Mouse (Mus musculus): ENCODE measurements around the gene Kank2.
"Not testable (repeated sequence)": the region's sequence is repeated elsewhere in the genome, so short reads cannot be mapped to it uniquely, and the experiment has no call there.

Gene Kank2

GRCm38 (mm10) chr9:21801121-21801520 is 2.6 kb upstream of the Kank2 start:
- no peaks in the 10 kb centered on the region for H3K27me3 ChIP-seq (ENCODE audit: control insufficient read depth, insufficient read depth, low read length, poor library complexity, severe bottlenecking)
- no peak for DNase-seq (ENCODE audit: low read depth, low spot score)
- H3K36me3 ChIP-seq (ENCODE audit: control insufficient read depth, insufficient read depth, low read length, poor library complexity, severe bottlenecking) = no peaks in the 10 kb centered on the region

GRCm38 (mm10) chr9:21799010-21799350 is 436 bp upstream of the Kank2 start:
- DNase-seq (ENCODE audit: low read depth, low spot score) = no peak
- Histone ChIP-seq H3K27me3 (ENCODE audit: control insufficient read depth, insufficient read depth, low read length, poor library complexity, severe bottlenecking) (no peaks in the 10 kb centered on the region), H3K36me3 (ENCODE audit: control insufficient read depth, insufficient read depth, low read length, poor library complexity, severe bottlenecking) (no peaks in the 10 kb centered on the region)

- H3K36me3 ChIP-seq (ENCODE audit: control insufficient read depth, insufficient read depth, low read length, poor library complexity, severe bottlenecking) = no peaks in the 10 kb centered on the region
- no peaks in the 10 kb centered on the region for H3K27me3 ChIP-seq (ENCODE audit: control insufficient read depth, insufficient read depth, low read length, poor library complexity, severe bottlenecking)
- DNase-seq (ENCODE audit: low read depth, low spot score) = peak; percentile 14
These were observed 611 bp downstream of the Kank2 start for GRCm38 (mm10) chr9:21797921-21798344.

- Histone ChIP-seq H3K36me3 (ENCODE audit: control insufficient read depth, insufficient read depth, low read length, poor library complexity, severe bottlenecking) (no peaks in the 10 kb centered on the region), H3K27me3 (ENCODE audit: control insufficient read depth, insufficient read depth, low read length, poor library complexity, severe bottlenecking) (no peaks in the 10 kb centered on the region)
- DNase-seq (ENCODE audit: low read depth, low spot score) = no peak
These were observed 1.6 kb downstream of the Kank2 start for GRCm38 (mm10) chr9:21796919-21797318.

GRCm38 (mm10) chr9:21796259-21796658 is 2.3 kb downstream of the Kank2 start:
- no peaks in the 10 kb centered on the region for H3K36me3 ChIP-seq (ENCODE audit: control insufficient read depth, insufficient read depth, low read length, poor library complexity, severe bottlenecking)
- no peaks in the 10 kb centered on the region for H3K27me3 ChIP-seq (ENCODE audit: control insufficient read depth, insufficient read depth, low read length, poor library complexity, severe bottlenecking)
- DNase-seq (ENCODE audit: low read depth, low spot score) = no peak

GRCm38 (mm10) chr9:21795579-21795978 is 3.0 kb downstream of the Kank2 start:
- H3K27me3 ChIP-seq (ENCODE audit: control insufficient read depth, insufficient read depth, low read length, poor library complexity, severe bottlenecking) = no peaks in the 10 kb centered on the region
- no peak for DNase-seq (ENCODE audit: low read depth, low spot score)
- no peaks in the 10 kb centered on the region for H3K36me3 ChIP-seq (ENCODE audit: control insufficient read depth, insufficient read depth, low read length, poor library complexity, severe bottlenecking)

- DNase-seq (ENCODE audit: low read depth, low spot score) = no peak
- H3K36me3 ChIP-seq (ENCODE audit: control insufficient read depth, insufficient read depth, low read length, poor library complexity, severe bottlenecking) = no peaks in the 10 kb centered on the region
- no peaks in the 10 kb centered on the region for H3K27me3 ChIP-seq (ENCODE audit: control insufficient read depth, insufficient read depth, low read length, poor library complexity, severe bottlenecking)
These were observed 3.6 kb downstream of the Kank2 start for GRCm38 (mm10) chr9:21794925-21795324.

DNA sequence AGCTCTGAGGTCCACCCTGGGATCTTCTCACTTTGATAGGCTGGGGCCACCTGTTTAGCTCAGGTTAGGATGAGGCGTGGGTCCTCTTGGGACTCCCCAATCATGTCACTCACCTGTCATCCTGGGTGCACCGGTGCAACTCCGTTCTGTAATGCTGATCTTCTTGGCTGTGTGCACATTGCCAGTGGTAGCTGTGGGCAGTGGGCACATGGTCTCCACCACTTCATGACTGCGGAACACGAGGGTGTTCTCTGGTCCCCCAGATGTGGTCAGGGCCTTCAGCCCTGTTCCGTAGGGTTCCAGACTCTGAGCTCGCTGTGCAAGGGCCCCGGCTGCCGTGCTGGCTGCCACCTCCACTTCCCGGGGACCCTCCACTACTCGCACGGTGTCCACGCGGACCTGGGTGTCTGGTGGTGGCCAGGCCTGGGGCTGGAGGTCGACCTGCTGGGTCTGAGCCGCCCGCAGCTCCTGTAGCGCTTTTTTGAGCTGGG is 4.2 kb downstream of the Kank2 start:
- DNase-seq (ENCODE audit: low read depth, low spot score) = no peak
- Histone ChIP-seq H3K36me3 (ENCODE audit: control insufficient read depth, insufficient read depth, low read length, poor library complexity, severe bottlenecking) (no peaks in the 10 kb centered on the region), H3K27me3 (ENCODE audit: control insufficient read depth, insufficient read depth, low read length, poor library complexity, severe bottlenecking) (no peaks in the 10 kb centered on the region)

- H3K36me3 ChIP-seq (ENCODE audit: control insufficient read depth, insufficient read depth, low read length, poor library complexity, severe bottlenecking); DNase-seq (ENCODE audit: low read depth, low spot score); H3K27me3 ChIP-seq (ENCODE audit: control insufficient read depth, insufficient read depth, low read length, poor library complexity, severe bottlenecking): not testable (repeated sequence)
These were observed 5.0 kb downstream of the Kank2 start for GRCm38 (mm10) chr9:21793507-21793906.

DNA sequence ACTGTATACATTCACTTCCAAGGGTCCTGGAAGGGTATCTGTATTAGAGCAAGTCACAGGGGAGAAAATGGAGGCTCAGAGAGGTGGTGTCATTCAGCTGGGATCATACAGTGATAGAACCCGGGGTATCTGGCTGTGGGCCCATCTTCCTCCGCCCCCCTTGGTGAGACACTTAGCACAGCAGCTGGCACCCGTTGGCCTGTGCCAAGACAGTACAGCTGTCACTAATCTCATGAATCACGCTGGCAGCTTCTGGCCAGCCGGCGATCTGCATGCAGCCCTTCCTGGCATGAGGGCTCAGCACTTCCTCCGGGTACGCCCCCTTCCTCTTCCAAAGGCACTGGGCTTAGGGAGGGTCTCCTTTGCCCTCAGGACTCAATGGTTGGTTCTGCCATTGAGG is 5.9 kb downstream of the Kank2 start:
- no peaks in the 10 kb centered on the region for H3K27me3 ChIP-seq (ENCODE audit: control insufficient read depth, insufficient read depth, low read length, poor library complexity, severe bottlenecking)
- H3K36me3 ChIP-seq (ENCODE audit: control insufficient read depth, insufficient read depth, low read length, poor library complexity, severe bottlenecking) = no peaks in the 10 kb centered on the region
- no peak for DNase-seq (ENCODE audit: low read depth, low spot score)

DNA sequence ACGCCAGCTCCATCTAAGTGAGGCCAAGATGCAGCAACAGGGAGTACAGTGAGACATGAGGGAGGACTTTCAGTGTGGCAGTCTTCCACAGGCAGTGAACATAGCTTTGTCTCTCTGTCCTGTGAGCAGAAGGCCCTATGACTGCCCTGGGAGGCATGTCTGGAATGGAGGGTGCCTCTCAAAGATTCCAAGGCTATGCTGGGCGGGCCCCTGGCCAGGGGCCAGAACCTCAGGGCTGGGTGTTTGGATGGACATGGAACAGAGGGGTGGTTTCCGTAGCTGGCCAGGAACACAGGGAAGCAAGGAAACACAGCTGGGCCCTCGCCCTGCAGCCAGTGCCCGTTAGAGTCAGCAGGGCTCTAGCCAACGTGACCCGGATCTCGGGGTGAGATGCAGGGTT is 6.7 kb downstream of the Kank2 start:
- H3K36me3 ChIP-seq (ENCODE audit: control insufficient read depth, insufficient read depth, low read length, poor library complexity, severe bottlenecking) = no peaks in the 10 kb centered on the region
- H3K27me3 ChIP-seq (ENCODE audit: control insufficient read depth, insufficient read depth, low read length, poor library complexity, severe bottlenecking) = no peaks in the 10 kb centered on the region
- DNase-seq (ENCODE audit: low read depth, low spot score) = no peak

GRCm38 (mm10) chr9:21788234-21788633 is 10.3 kb downstream of the Kank2 start:
- no peaks in the 10 kb centered on the region for H3K36me3 ChIP-seq (ENCODE audit: control insufficient read depth, insufficient read depth, low read length, poor library complexity, severe bottlenecking)
- DNase-seq (ENCODE audit: low read depth, low spot score) = no peak
- H3K27me3 ChIP-seq (ENCODE audit: control insufficient read depth, insufficient read depth, low read length, poor library complexity, severe bottlenecking) = no peaks in the 10 kb centered on the region

DNA sequence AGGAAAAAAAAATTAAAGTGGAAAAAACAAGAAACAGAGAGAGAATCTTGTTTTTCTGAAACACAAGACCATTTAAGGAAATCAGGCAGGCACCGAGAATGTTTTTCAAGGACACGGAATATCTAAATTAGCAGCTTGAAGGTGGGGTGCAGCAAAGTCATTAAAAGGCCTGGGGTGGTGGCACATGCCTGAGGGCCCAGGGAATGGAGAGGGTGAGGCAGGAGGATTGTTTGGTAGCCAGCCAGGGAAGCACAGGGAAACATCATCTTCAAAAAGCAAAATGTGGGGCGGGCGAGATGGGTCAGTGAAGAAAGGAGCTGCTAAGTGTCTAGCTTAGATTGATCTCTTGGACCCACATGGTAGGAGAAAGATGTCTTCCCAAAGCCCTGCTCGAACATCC is 10.9 kb downstream of the Kank2 start:
- H3K36me3 ChIP-seq (ENCODE audit: control insufficient read depth, insufficient read depth, low read length, poor library complexity, severe bottlenecking) = no peaks in the 10 kb centered on the region

DNA sequence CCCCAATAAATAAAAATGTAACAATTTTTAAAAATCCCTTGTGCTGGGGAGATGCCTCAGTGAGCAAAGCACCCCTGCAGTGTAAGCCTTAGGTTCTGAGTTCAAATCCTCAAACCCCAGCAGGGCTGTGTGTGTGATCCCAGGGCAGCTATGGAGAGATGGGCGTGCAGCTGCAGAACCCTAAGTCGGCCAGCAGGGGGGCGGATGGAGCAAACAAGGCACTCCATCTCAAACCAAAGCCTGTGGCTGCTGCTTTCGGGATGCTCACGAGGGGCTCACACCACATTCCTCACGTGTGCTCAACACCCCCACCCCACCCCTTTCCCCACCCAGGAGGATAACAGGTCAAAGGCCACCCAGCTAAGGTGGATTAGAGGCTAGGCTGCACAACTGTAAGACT is 11.6 kb downstream of the Kank2 start:
- no peaks in the 10 kb centered on the region for H3K27me3 ChIP-seq (ENCODE audit: control insufficient read depth, insufficient read depth, low read length, poor library complexity, severe bottlenecking)
- H3K36me3 ChIP-seq (ENCODE audit: control insufficient read depth, insufficient read depth, low read length, poor library complexity, severe bottlenecking) = no peaks in the 10 kb centered on the region
- DNase-seq (ENCODE audit: low read depth, low spot score) = peak; percentile 66

More for the DNA sequence above, 10.9 kb downstream of the Kank2 start:
- DNase-seq (ENCODE audit: low read depth, low spot score) = no peak
- H3K27me3 ChIP-seq (ENCODE audit: control insufficient read depth, insufficient read depth, low read length, poor library complexity, severe bottlenecking) = no peaks in the 10 kb centered on the region

- not testable (repeated sequence) for DNase-seq (ENCODE audit: low read depth, low spot score); H3K36me3 ChIP-seq (ENCODE audit: control insufficient read depth, insufficient read depth, low read length, poor library complexity, severe bottlenecking); H3K27me3 ChIP-seq (ENCODE audit: control insufficient read depth, insufficient read depth, low read length, poor library complexity, severe bottlenecking)
These were observed 12.2 kb downstream of the Kank2 start for GRCm38 (mm10) chr9:21786309-21786708.

DNA sequence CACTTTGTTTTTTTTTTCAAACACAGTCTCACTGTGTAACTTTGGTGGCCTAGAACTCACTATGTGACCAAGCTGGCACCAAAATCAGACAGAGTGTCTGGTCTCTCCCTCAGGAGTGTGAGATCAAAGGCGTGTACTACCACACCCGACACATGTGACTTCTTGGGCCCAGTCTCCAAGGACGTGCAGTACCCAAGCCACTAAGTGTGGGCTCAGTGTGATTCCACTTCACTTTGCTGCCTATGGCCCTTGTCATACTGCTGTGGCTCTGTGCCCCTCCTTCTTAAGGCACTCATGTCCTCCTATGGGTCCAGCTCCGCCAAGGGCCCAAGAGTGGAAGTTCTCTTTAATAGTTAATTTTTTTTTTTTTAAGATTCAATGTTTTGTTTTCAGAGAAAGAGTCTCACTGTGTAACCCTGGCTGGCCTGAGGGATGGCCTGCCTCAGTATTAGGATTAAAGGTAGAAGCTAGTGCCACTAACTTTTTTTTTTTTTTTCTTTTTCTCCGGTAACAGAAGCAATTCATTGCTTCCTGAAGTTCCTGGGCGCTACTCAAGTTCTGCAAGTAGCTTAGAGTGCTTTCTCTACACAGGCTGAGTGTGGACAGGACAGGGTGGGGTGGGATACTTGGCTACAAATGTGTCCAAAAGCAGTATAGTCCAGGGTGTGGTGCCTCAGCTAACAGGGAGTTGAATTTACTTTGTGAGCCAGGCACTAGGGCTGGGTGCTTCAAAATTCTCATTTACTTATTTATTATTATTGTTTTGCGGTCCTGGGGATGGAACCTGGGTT is 13.8 kb downstream of the Kank2 start:
- no peak for DNase-seq (ENCODE audit: low read depth, low spot score)
- H3K27me3 ChIP-seq (ENCODE audit: control insufficient read depth, insufficient read depth, low read length, poor library complexity, severe bottlenecking) = no peaks in the 10 kb centered on the region
- no peaks in the 10 kb centered on the region for H3K36me3 ChIP-seq (ENCODE audit: control insufficient read depth, insufficient read depth, low read length, poor library complexity, severe bottlenecking)

Data from splenic B cell, adult 2 months (primary cell).